ENCODE assay signal across 17 mouse cellular contexts in the genomic region with DNA sequence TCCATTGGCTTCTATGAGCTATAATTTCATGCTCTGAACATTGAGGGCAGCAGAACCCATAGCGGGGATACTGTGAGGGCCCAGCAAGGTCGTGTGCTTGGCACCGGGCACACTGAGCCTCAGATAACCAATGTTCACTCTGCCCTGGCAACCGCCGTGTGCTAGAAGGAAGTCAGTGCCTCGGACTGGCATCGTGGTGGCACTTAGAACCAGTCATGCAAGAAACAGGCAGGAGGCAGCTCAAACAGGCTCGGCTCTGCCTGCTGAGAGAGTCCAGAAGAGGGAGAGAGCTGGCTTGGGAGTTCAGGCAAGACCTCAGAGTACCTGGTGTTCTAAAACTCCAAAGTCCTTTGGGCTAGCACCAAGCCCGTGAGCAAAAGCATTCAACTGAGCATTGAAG. TPM values are rescaled to one million over a fixed set of nuclear protein-coding genes. Genes with fewer than 3 reads are reported as not detected.
DNase-seq lines count a peak whose midpoint lies in the region; ATAC-seq and TF ChIP-seq lines count a peak whose summit lies in the region.
"Had no signal": no experiment of that assay in that cellular context is flagged by ENCODE, and none has a peak within 500 bp of the region (broad histone marks: within the 10 kb centered on the region; RNA-seq: fewer than 3 reads in every experiment).

No protein-coding gene starts in this region.

- 71% methylated on average over 9 of the region's 9 CpGs for WGBS in kidney, embryonic 16.5 days

- peak; percentile 56 for DNase-seq in gastrocnemius, adult 2 months
- DNase-seq in gastrocnemius, postnatal 25 days = no peak
- DNase-seq in ovary, postnatal 36 days (ENCODE audit: low spot score) = peak; percentile 14
- DNase-seq in ovary, postnatal 14 days (ENCODE audit: low spot score) = no peak
- peak; percentile 34 for DNase-seq in skeletal muscle tissue, adult 2 months (ENCODE audit: low read depth, low spot score)
- DNase-seq in adrenal gland, adult 8-10 months = no peak
- DNase-seq: cerebellum, adult 9-11 months; gastrocnemius, postnatal 14 days; lung, adult 2 months; right cerebral cortex, adult 18-20 months; thymus, postnatal 14 days had no signal

- H3K9ac ChIP-seq in kidney, embryonic 16.5 days (replicated peaks; ENCODE audit: low read length) = 0 out of 2 replicates have a peak overlapping the region, but pooled peaks have one; percentile 22
- H3K9ac ChIP-seq: heart, embryonic 13.5 days; hindbrain, embryonic 15.5 days; limb, embryonic 12.5 days; liver, embryonic 12.5 days had no signal

- H3K27ac ChIP-seq in gastrocnemius, adult 2 months = no peak overlapping the region
- H3K27ac ChIP-seq in kidney, embryonic 16.5 days (ENCODE audit: low read length) = peak overlapping the region; percentile 29
- H3K27ac ChIP-seq: heart, embryonic 13.5 days; hindbrain, embryonic 15.5 days; limb, embryonic 12.5 days; liver, embryonic 12.5 days had no signal

- intact Hi-C loops in gastrocnemius, adult 2 months (cut with DNase I) = no loop called here

- TF ChIP-seq CTCF in gastrocnemius, adult 2 months (IDR thresholded peaks at IDR 0.05) = no peak

- H3K4me3 ChIP-seq in gastrocnemius, adult 2 months = no peak overlapping the region
- H3K4me3 ChIP-seq in kidney, embryonic 16.5 days (ENCODE audit: low read length) = no peak overlapping the region
- H3K4me3 ChIP-seq: heart, embryonic 13.5 days; hindbrain, embryonic 15.5 days; limb, embryonic 12.5 days; liver, embryonic 12.5 days had no signal

- H3K4me1 ChIP-seq in kidney, embryonic 16.5 days (ENCODE audit: insufficient read depth, low read length) = 0 out of 2 replicates have a peak, but pooled peaks cover 3% of the 10 kb centered on the region
- H3K4me1 ChIP-seq: heart, embryonic 13.5 days; hindbrain, embryonic 15.5 days; limb, embryonic 12.5 days; liver, embryonic 12.5 days had no signal

- H3K36me3 ChIP-seq in kidney, embryonic 16.5 days (ENCODE audit: insufficient read depth, low read length) = no peaks in the 10 kb centered on the region
- H3K36me3 ChIP-seq: heart, embryonic 13.5 days; limb, embryonic 12.5 days; liver, embryonic 12.5 days had no signal

- H3K9me3 ChIP-seq in kidney, embryonic 16.5 days (ENCODE audit: low read length) = no peaks in the 10 kb centered on the region
- H3K9me3 ChIP-seq: hindbrain, embryonic 15.5 days had no signal

- no peak overlapping the region for H3K4me2 ChIP-seq in kidney, embryonic 16.5 days (replicated peaks; ENCODE audit: low read depth, low read length)
- H3K4me2 ChIP-seq: heart, embryonic 13.5 days; hindbrain, embryonic 15.5 days; limb, embryonic 12.5 days; liver, embryonic 12.5 days had no signal

- no peaks in the 10 kb centered on the region for H3K27me3 ChIP-seq in kidney, embryonic 16.5 days (ENCODE audit: insufficient read depth, low read length)
- H3K27me3 ChIP-seq: heart, embryonic 13.5 days; hindbrain, embryonic 15.5 days; limb, embryonic 12.5 days; liver, embryonic 12.5 days had no signal

- ATAC-seq in kidney, embryonic 16.5 days (ENCODE audit: low FRiP score, low TSS enrichment) = 0 out of 2 replicates have a peak, but pooled peaks have one; percentile 62
- ATAC-seq: intestine, embryonic 16.5 days; liver, embryonic 12.5 days had no signal

RNA-seq across cellular contexts. Expression of gene Nos1, which starts 16.3 kb away (rescaled TPM):
- 10 to 100 TPM; 50.9 to 64.4 TPM for total RNA-seq in gastrocnemius, adult 2 months (2021)
- 10 to 100 TPM; 28.5 to 39.3 TPM for total RNA-seq in gastrocnemius, postnatal 25 days (2021)
- polyA plus RNA-seq in kidney, embryonic 16.5 days (2015; fragmentation: Nextera tagmentation; extraction: Ambion mirVana) = 1.0 and 1.1 TPM in 2 replicates
- 1 to 10 TPM in 1 of 4 experiments, under 1 TPM in 3; 0.63 to 1.4 (median 0.69) TPM for total RNA-seq in adrenal gland, adult 8-10 months (2022)

Comparison
In these comparisons a context has a peak if more than half of its experiments do, and no peak if none do; other contexts are left out.
1. DNase-seq: peak in gastrocnemius, adult 2 months (single experiment), ovary, postnatal 36 days (single experiment) and skeletal muscle tissue, adult 2 months (single experiment); none in gastrocnemius, postnatal 25 days (single experiment), ovary, postnatal 14 days (single experiment) and adrenal gland, adult 8-10 months (single experiment).
2. RNA of gene Nos1, which starts 16.3 kb away (total RNA-seq): 50.9 to 64.4 TPM in gastrocnemius, adult 2 months and 28.5 to 39.3 TPM in gastrocnemius, postnatal 25 days; 0.63 to 1.4 TPM in adrenal gland, adult 8-10 months; every median in the first group is over 10 times any median in the second.